Mouse (Mus musculus): ENCODE measurements at regions not wholly inside any gene's neighbourhood (a gene's known extent, or its start where the extent isn't known, plus 50 kb on each side); places are given as distances from the start of the nearest gene placed in this dataset.

DNA sequence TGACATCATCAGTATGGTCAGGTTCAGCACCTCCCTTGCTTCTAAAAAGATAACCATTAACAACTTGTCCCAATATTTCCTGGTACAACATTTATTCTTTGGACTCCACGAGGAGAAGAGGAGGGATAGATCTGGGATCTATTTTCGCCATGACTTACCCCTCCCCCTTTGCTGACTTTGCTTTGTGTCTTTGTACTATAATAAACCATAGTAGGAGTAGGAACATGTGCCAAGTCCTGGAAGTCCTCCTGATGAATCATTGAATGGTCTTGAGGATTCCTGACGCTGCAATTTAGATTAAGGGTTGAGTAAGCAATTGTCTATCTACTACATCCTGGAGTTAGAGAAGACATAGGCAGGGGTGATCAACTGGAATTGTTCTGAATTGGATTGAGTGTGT lies 71.2 kb downstream of the Rbm11 start:
- intact Hi-C loops (cut with DNase I), result no loop called here
- no peak for DNase-seq (ENCODE audit: low spot score in 2 of 2)

DNA sequence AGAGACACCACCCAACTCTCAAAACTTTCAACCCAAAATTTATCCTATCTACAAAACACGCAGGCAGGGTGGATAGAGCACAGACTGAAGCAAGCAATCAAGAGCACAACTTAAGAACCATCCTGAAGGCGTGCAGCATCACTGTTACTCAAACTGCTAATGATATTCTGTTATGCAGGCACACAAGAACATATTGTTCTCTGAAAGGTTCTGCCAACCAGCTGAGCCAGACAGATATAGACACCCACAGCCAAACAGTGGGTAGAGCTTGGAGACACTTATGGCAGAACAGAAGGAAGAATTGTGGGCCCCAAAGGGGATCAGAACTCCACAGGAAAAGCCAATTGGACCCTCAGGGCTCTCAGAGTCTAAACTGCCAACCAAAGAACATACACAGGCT lies 74.9 kb downstream of the Rbm11 start:
- DNase-seq (ENCODE audit: low spot score in 2 of 2), result peak; percentile 10 to 78
- intact Hi-C loops (cut with DNase I), result no loop called here

DNA sequence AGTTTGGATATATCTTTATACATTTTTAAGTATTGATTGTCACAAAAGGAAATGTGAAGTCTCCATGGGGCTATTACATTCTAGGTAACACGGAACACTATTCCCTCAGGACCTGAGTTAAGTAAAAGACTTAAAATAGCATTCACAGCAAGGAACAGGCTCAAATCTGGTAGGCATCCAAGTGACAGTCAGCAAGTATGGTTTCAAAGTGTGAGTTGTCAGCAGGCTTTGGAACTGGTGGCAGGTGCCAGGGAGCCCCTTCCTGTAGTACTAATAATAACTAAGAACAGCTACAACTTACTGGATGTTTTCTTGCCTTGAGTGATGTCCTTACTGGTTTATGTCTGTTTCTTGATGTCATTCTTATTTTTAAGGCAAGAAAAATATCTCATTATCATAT lies 79.5 kb downstream of the Rbm11 start:
- no peak for DNase-seq (ENCODE audit: low spot score in 2 of 2)
- intact Hi-C loops (cut with DNase I), result no loop called here

DNA sequence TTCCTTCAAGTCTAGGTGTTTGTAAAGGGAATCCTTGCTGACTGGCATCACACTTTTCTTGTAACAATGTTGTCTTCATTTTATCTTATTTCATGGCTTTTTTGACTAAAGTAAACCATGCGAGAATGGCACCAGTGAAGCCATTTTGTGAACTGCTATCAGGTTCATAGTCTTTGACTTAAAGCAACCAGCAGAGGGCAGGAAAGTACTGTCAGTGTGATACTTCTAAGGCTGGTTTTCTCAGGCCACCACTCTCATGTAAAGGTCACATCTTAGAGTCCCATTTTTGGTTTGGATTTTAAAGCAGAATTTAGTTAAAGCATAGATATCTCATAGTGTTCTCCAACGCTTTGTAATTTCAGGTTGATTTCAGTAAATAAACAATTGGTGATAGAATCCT lies 83.2 kb downstream of the Rbm11 start:
- DNase-seq (ENCODE audit: low spot score in 2 of 2), result peak; percentile 17 to 49
- intact Hi-C loops (cut with DNase I), result loop anchor here (2.0 kb wide), 1 partner anchor 1223 kb away; no protein-coding TSS in a partner anchor

DNA sequence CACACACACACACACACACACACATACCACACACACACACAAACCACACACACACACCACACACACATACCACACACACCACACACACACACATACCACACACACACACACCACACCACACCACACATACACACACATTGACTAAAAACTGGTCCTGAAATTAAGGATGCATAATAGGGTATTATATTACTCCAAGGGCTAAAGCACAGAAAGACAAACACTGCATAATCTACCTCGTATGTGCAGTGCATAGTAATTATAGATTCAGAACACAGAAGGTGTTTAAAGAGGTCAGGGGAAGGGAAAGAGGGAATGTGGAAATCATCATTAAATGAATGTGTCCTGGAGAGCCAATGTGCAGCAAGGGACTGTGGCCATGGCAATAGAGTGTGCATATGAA lies 84.5 kb downstream of the Rbm11 start:
- intact Hi-C loops (cut with DNase I), result loop anchor here (2.0 kb wide), 1 partner anchor 1222 kb away; no protein-coding TSS in a partner anchor
- DNase-seq (ENCODE audit: low spot score in 2 of 2), result no peak

Data from left cerebral cortex, postnatal 25 days (tissue).